8 mouse cellular contexts compared by ENCODE assay signal in genomic region chr11:70410297-70410643, GRCm38 (mm10). TPM values are rescaled to one million over a fixed set of nuclear protein-coding genes. Genes with fewer than 3 reads are reported as not detected.
DNase-seq lines count a peak whose midpoint lies in the region; ATAC-seq and TF ChIP-seq lines count a peak whose summit lies in the region.

No protein-coding gene starts in this region.

- intact Hi-C loops in heart, postnatal 25 days (cut with DNase I), result no loop called here

- no peak for TF ChIP-seq CTCF in bone marrow, adult 2 months (IDR thresholded peaks at IDR 0.05; ENCODE audit: control insufficient read depth, insufficient read depth, low read length)

- peaks cover 15% of the 10 kb centered on the region for H3K4me1 ChIP-seq in heart, embryonic 16.5 days (ENCODE audit: control insufficient read depth, insufficient read depth, low read length)
- H3K4me1 ChIP-seq in bone marrow, adult 2 months (ENCODE audit: control insufficient read depth, insufficient read depth, low read length), result no peaks in the 10 kb centered on the region; the same call in none of the 2 replicates
- H3K4me1 ChIP-seq in hindbrain, embryonic 13.5 days (replicated peaks), result peaks cover 23% of the 10 kb centered on the region
- peaks cover 26% of the 10 kb centered on the region for H3K4me1 ChIP-seq in midbrain, embryonic 10.5 days

- H3K9me3 ChIP-seq in heart, embryonic 16.5 days (replicated peaks; ENCODE audit: control insufficient read depth, low read length), result no peaks in the 10 kb centered on the region
- H3K9me3 ChIP-seq in hindbrain, embryonic 13.5 days, result no peaks in the 10 kb centered on the region
- H3K9me3 ChIP-seq in midbrain, embryonic 10.5 days (replicated peaks), result no peaks in the 10 kb centered on the region

- DNase-seq in heart, postnatal 25 days (ENCODE audit: low spot score), result no peak
- no peak for DNase-seq in midbrain, embryonic 10.5 days (ENCODE audit: low spot score)
- DNase-seq in yolk sac, embryonic 10.5 days (ENCODE audit: low spot score), result no peak
- DNase-seq in right cerebral cortex, postnatal 4 days, result no peak
- DNase-seq in gastrocnemius, adult 18-20 months (ENCODE audit: low spot score), result no peak

- H3K4me2 ChIP-seq in heart, embryonic 16.5 days (ENCODE audit: low read depth, low read length), result peak overlapping the region; percentile 96
- peak overlapping the region; percentile 82 for H3K4me2 ChIP-seq in hindbrain, embryonic 13.5 days

- 0 out of 2 replicates have a peak, but pooled peaks cover 2% of the 10 kb centered on the region for H3K36me3 ChIP-seq in heart, embryonic 16.5 days (ENCODE audit: control insufficient read depth, insufficient read depth)
- peaks cover 6% of the 10 kb centered on the region for H3K36me3 ChIP-seq in hindbrain, embryonic 13.5 days
- peaks cover 20% of the 10 kb centered on the region for H3K36me3 ChIP-seq in midbrain, embryonic 10.5 days

- H3K9ac ChIP-seq in heart, embryonic 16.5 days (ENCODE audit: low read length), result peak overlapping the region; percentile 99
- peak overlapping the region; percentile 99 for H3K9ac ChIP-seq in hindbrain, embryonic 13.5 days

- H3K4me3 ChIP-seq in heart, embryonic 16.5 days (ENCODE audit: low read length), result peak overlapping the region; percentile 96
- peak overlapping the region; percentile 92 for H3K4me3 ChIP-seq in bone marrow, adult 2 months (replicated peaks; ENCODE audit: control insufficient read depth, low read depth, low read length)
- H3K4me3 ChIP-seq in hindbrain, embryonic 13.5 days, result peak overlapping the region; percentile 98
- H3K4me3 ChIP-seq in midbrain, embryonic 10.5 days, result peak overlapping the region; percentile 98

- H3K27me3 ChIP-seq in heart, embryonic 16.5 days (ENCODE audit: control insufficient read depth, insufficient read depth, low read length), result no peaks in the 10 kb centered on the region
- peaks cover 5% of the 10 kb centered on the region; the same call in 1 of the 2 replicates for H3K27me3 ChIP-seq in hindbrain, embryonic 13.5 days
- H3K27me3 ChIP-seq in midbrain, embryonic 10.5 days (ENCODE audit: low read depth, poor library complexity, severe bottlenecking), result no peaks in the 10 kb centered on the region

- H3K27ac ChIP-seq in heart, embryonic 16.5 days (ENCODE audit: low read length), result peak overlapping the region; percentile 78; the same call in 1 of the 2 replicates
- H3K27ac ChIP-seq in bone marrow, adult 2 months (ENCODE audit: control insufficient read depth, insufficient read depth, low read depth, low read length, poor library complexity), result no peak overlapping the region
- peak overlapping the region; percentile 83 for H3K27ac ChIP-seq in hindbrain, embryonic 13.5 days
- H3K27ac ChIP-seq in midbrain, embryonic 10.5 days (replicated peaks), result peak overlapping the region; percentile 96

- TF ChIP-seq POLR2A in bone marrow, adult 2 months (IDR thresholded peaks at IDR 0.05; ENCODE audit: borderline replicate concordance, control insufficient read depth, low read depth, low read length), result no peak

- 60% methylated on average over 6 of the region's 6 CpGs for WGBS in heart, embryonic 16.5 days
- WGBS in bone marrow, adult 2 months, result 44% methylated on average over 6 of the region's 6 CpGs
- 65% methylated on average over 6 of the region's 6 CpGs for WGBS in hindbrain, embryonic 13.5 days
- WGBS in midbrain, embryonic 10.5 days, result 64% methylated on average over 6 of the region's 6 CpGs

- no peak for ATAC-seq in heart, embryonic 16.5 days (replicated peaks; ENCODE audit: extremely low read depth, insufficient read depth, low FRiP score)
- no peak for ATAC-seq in hindbrain, embryonic 13.5 days (ENCODE audit: low FRiP score)

RNA-seq across cellular contexts. Expression of gene Pelp1, which starts 0.4 kb away (rescaled TPM):
- 22.1 and 22.5 TPM in 2 replicates for polyA plus RNA-seq in heart, embryonic 16.5 days (2015; fragmentation: Nextera tagmentation; extraction: Ambion mirVana)
- total RNA-seq in heart, postnatal 25 days (2021), result 10 to 100 TPM; 17.9 to 21.1 TPM
- polyA plus RNA-seq in bone marrow, adult 2 months (2011; ENCODE audit: insufficient read depth, insufficient read length, low replicate concordance, missing spikeins), result 13.9 and 22.7 TPM in 2 replicates
- polyA plus RNA-seq in hindbrain, embryonic 13.5 days (2015; fragmentation: Nextera tagmentation; extraction: Ambion mirVana), result 33.3 and 33.6 TPM in 2 replicates
- polyA plus RNA-seq in midbrain, embryonic 10.5 days (2016; fragmentation: Nextera tagmentation; extraction: Ambion mirVana), result 52.2 and 53.2 TPM in 2 replicates
- 10 to 100 TPM; 17.9 to 19.2 TPM for total RNA-seq in gastrocnemius, adult 18-20 months (2021)

RNA-seq across cellular contexts. Expression of gene Arrb2, which starts 22.2 kb away (rescaled TPM):
- polyA plus RNA-seq in heart, embryonic 16.5 days (2015; fragmentation: Nextera tagmentation; extraction: Ambion mirVana), result 9.5 and 11.7 TPM in 2 replicates
- 10 to 100 TPM in 1 of 2 experiments, 1 to 10 TPM in 1; 9.0 to 11.6 TPM for total RNA-seq in heart, postnatal 25 days (2021)
- 201 and 438 TPM in 2 replicates for polyA plus RNA-seq in bone marrow, adult 2 months (2011; ENCODE audit: insufficient read depth, insufficient read length, low replicate concordance, missing spikeins)
- 47.6 and 50.2 TPM in 2 replicates for polyA plus RNA-seq in hindbrain, embryonic 13.5 days (2015; fragmentation: Nextera tagmentation; extraction: Ambion mirVana)
- polyA plus RNA-seq in midbrain, embryonic 10.5 days (2016; fragmentation: Nextera tagmentation; extraction: Ambion mirVana), result 28.3 and 37.4 TPM in 2 replicates
- 1 to 10 TPM; 7.6 to 9.0 TPM for total RNA-seq in gastrocnemius, adult 18-20 months (2021)

RNA-seq across cellular contexts. Expression of gene Med11, which starts 41.4 kb away (rescaled TPM):
- 25.2 and 27.8 TPM in 2 replicates for polyA plus RNA-seq in heart, embryonic 16.5 days (2015; fragmentation: Nextera tagmentation; extraction: Ambion mirVana)
- total RNA-seq in heart, postnatal 25 days (2021), result 1 to 10 TPM; 7.5 to 8.2 TPM
- 8.3 and 16.1 TPM in 2 replicates for polyA plus RNA-seq in bone marrow, adult 2 months (2011; ENCODE audit: insufficient read depth, insufficient read length, low replicate concordance, missing spikeins)
- polyA plus RNA-seq in hindbrain, embryonic 13.5 days (2015; fragmentation: Nextera tagmentation; extraction: Ambion mirVana), result 43.2 and 45.5 TPM in 2 replicates
- polyA plus RNA-seq in midbrain, embryonic 10.5 days (2016; fragmentation: Nextera tagmentation; extraction: Ambion mirVana), result 39.7 and 44.6 TPM in 2 replicates
- total RNA-seq in gastrocnemius, adult 18-20 months (2021), result 1 to 10 TPM; 4.2 to 4.9 TPM

RNA-seq across cellular contexts. Expression of gene Zmynd15, which starts 49.0 kb away (rescaled TPM):
- polyA plus RNA-seq in heart, embryonic 16.5 days (2015; fragmentation: Nextera tagmentation; extraction: Ambion mirVana), result 1.5 and 1.7 TPM in 2 replicates
- 1 to 10 TPM; 2.3 to 2.7 TPM for total RNA-seq in heart, postnatal 25 days (2021)
- 0.66 and 1.5 TPM in 2 replicates for polyA plus RNA-seq in bone marrow, adult 2 months (2011; ENCODE audit: insufficient read depth, insufficient read length, low replicate concordance, missing spikeins)
- polyA plus RNA-seq in hindbrain, embryonic 13.5 days (2015; fragmentation: Nextera tagmentation; extraction: Ambion mirVana), result 0.45 and 0.98 TPM in 2 replicates
- polyA plus RNA-seq in midbrain, embryonic 10.5 days (2016; fragmentation: Nextera tagmentation; extraction: Ambion mirVana), result 0.14 and 0.40 TPM in 2 replicates
- total RNA-seq in gastrocnemius, adult 18-20 months (2021), result under 1 TPM; 0.19 to 0.25 TPM

RNA-seq across cellular contexts. Expression of gene Cxcl16, which starts 49.5 kb away (rescaled TPM):
- polyA plus RNA-seq in heart, embryonic 16.5 days (2015; fragmentation: Nextera tagmentation; extraction: Ambion mirVana), result 10.2 and 10.9 TPM in 2 replicates
- total RNA-seq in heart, postnatal 25 days (2021), result 1 to 10 TPM; 8.4 to 9.4 TPM
- 0.59 and 3.2 TPM in 2 replicates for polyA plus RNA-seq in bone marrow, adult 2 months (2011; ENCODE audit: insufficient read depth, insufficient read length, low replicate concordance, missing spikeins)
- 4.6 and 6.7 TPM in 2 replicates for polyA plus RNA-seq in hindbrain, embryonic 13.5 days (2015; fragmentation: Nextera tagmentation; extraction: Ambion mirVana)
- polyA plus RNA-seq in midbrain, embryonic 10.5 days (2016; fragmentation: Nextera tagmentation; extraction: Ambion mirVana), result 0.46 and 0.63 TPM in 2 replicates
- total RNA-seq in gastrocnemius, adult 18-20 months (2021), result 1 to 10 TPM in 1 of 2 experiments, under 1 TPM in 1; 0.73 to 1.2 TPM
